Mouse (Mus musculus) heart, adult 2 months (tissue): ENCODE data around the gene Gm49776.
"Not testable (repeated sequence)": the region's sequence is repeated elsewhere in the genome, so short reads cannot be mapped to it uniquely, and the experiment has no call there.

Experiments
- CTCF ChIP-seq: fragments of 200-600 bp; IDR thresholded peaks from 2 replicates; pipeline ENCODE4 v1.8.1; 2022; ENCODE audit warnings: antibody characterized with exemption, mild to moderate bottlenecking, moderate library complexity
- POLR2A ChIP-seq: fragments of 200-500 bp; IDR thresholded peaks from 2 replicates; pipeline ENCODE4 v1.6.1; 2011; ENCODE audit warnings: mild to moderate bottlenecking, low read depth, low read length, control low read depth; ENCODE audit not compliant: insufficient read depth

- not testable (repeated sequence) for TF ChIP-seq POLR2A, CTCF
Measured at GRCm38 (mm10) chr16:18195561-18195960, 62.6 kb downstream of the Gm49776 start.
